Mouse (Mus musculus) neural tube, embryonic 14.5 days (tissue): Measurements from ENCODE around the gene Catsperz. TPM values are rescaled to one million over a fixed set of nuclear protein-coding genes. Genes with fewer than 3 reads are reported as not detected.

Experiments
- ATAC-seq: fragments of 200-750 bp; cut with Nextera tagmentation; 2 replicates; pipeline ENCODE4 v1.8.0; 2017; ENCODE audit warnings: low read depth, mild to moderate bottlenecking, moderate TSS enrichment, moderate library complexity
- H3K27ac ChIP-seq: fragments of 300-500 bp; sonication (generic); 2 replicates; pipeline ENCODE4 v1.5.1; 2014; ENCODE audit warnings: low read depth, mild to moderate bottlenecking, control low read depth, low read length, moderate library complexity, mixed read lengths
- H3K27me3 ChIP-seq: fragments of 300-500 bp; sonication (generic); 2 replicates; pipeline ENCODE4 v1.6.1; 2014; ENCODE audit warnings: low read length; ENCODE audit not compliant: control insufficient read depth, insufficient read depth
- H3K36me3 ChIP-seq: fragments of 300-500 bp; sonication (generic); 2 replicates; pipeline ENCODE4 v1.6.1; 2014; ENCODE audit warnings: low read length, mixed read lengths; ENCODE audit not compliant: control insufficient read depth, insufficient read depth
- H3K4me1 ChIP-seq: fragments of 300-500 bp; sonication (generic); 2 replicates; pipeline ENCODE4 v1.6.1; 2014; ENCODE audit warnings: low read length; ENCODE audit not compliant: control insufficient read depth, insufficient read depth
- H3K4me2 ChIP-seq: fragments of 300-500 bp; sonication (generic); 2 replicates; pipeline ENCODE4 v1.6.1; 2014; ENCODE audit warnings: mild to moderate bottlenecking, low read depth, low read length, control low read depth
- H3K4me3 ChIP-seq: fragments of 300-500 bp; sonication (generic); 2 replicates; pipeline ENCODE4 v1.5.1; 2014; ENCODE audit warnings: low read depth, low read length, control low read depth, mixed read lengths
- H3K9ac ChIP-seq: fragments of 300-500 bp; sonication (generic); replicated peaks from 2 replicates; pipeline ENCODE4 v1.6.1; 2014; ENCODE audit warnings: low read depth, mild to moderate bottlenecking, control low read depth, low read length, mixed read lengths
- H3K9me3 ChIP-seq: fragments of 300-500 bp; sonication (generic); 2 replicates; pipeline ENCODE4 v1.6.1; 2016; ENCODE audit warnings: low read length; ENCODE audit not compliant: control insufficient read depth
- WGBS: fragments of 180-500 bp; shearing (Covaris S2); extraction: QIAGEN DNeasy Blood & Tissue Kit; methylation state at CpG from one replicate; pipeline ENCODE4 v1.1.7; 2014; 5-methylcytosine and 5-hydroxymethylcytosine counted together
- polyA plus RNA-seq: library from polyadenylated mRNA; unstranded; fragments of >200 nt; fragmentation: Nextera tagmentation; extraction: Ambion mirVana; gene quantifications from 2 replicates; pipeline ENCODE4 v1.2.1, GENCODE M21; 2014

The Catsperz gene
- polyA plus RNA-seq, 1 experiment from 2014 or later, result 0.94 TPM

DNA sequence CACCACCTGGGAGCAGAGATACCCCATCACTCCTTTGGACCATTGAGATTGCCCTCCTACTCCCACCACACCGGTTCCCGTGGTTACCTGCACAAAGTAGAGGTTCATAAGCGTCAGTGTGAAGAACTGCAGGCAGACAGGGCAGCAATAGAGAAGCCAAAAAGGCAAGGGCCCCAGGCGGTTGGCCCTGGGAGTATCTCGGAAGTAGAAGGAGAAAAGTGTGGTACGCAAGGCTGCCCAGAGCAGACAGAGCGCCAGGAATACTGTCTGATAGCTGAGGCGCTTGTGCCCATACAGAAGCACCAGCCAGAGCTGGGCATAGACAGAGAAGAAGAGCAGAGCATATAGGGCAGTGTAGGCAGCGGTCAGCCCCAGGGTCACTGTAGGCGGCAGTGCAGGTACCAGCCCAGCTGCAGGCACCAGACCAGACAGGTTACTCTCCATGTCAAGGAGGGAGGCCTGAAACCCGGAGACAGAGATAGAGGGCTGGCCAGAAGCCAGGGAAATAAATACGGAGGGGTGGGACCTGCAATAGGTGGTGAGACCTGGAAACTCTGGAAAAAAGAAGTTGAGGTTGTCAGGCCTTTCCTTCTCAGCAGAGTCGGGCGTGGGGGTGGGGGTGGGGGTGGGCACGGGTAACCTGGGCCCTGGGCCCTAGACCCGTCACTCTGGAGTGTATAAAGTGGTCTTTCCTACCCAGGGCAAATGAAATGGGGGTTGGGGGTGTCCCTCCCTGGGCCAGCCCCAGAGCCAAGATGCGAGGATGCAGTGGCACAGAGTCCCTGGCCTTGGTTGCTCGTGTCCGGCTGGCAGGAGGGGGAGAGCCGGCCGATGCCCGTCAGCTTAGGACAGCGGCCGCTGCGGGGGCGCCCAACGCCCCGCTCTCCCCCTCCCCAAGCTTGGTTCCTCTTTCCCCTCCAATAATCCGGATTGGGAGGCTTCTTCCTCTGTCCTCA, 15.5 kb upstream of the Catsperz start:
- peaks cover 7% of the 10 kb centered on the region for H3K27me3 ChIP-seq
- ATAC-seq, result peak; percentile 4; the same call in 1 of the 2 replicates
- no peaks in the 10 kb centered on the region for H3K9me3 ChIP-seq
- peak overlapping the region; percentile 48; the same call in 1 of the 2 replicates for H3K27ac ChIP-seq
- peak overlapping the region; percentile 85 for H3K4me3 ChIP-seq
- peak overlapping the region; percentile 100 for H3K4me2 ChIP-seq
- H3K4me1 ChIP-seq, result peaks cover 22% of the 10 kb centered on the region
- 24% methylated on average over 28 of the region's 29 CpGs for WGBS
- no peaks in the 10 kb centered on the region for H3K36me3 ChIP-seq
- peak overlapping the region; percentile 82 for H3K9ac ChIP-seq

DNA sequence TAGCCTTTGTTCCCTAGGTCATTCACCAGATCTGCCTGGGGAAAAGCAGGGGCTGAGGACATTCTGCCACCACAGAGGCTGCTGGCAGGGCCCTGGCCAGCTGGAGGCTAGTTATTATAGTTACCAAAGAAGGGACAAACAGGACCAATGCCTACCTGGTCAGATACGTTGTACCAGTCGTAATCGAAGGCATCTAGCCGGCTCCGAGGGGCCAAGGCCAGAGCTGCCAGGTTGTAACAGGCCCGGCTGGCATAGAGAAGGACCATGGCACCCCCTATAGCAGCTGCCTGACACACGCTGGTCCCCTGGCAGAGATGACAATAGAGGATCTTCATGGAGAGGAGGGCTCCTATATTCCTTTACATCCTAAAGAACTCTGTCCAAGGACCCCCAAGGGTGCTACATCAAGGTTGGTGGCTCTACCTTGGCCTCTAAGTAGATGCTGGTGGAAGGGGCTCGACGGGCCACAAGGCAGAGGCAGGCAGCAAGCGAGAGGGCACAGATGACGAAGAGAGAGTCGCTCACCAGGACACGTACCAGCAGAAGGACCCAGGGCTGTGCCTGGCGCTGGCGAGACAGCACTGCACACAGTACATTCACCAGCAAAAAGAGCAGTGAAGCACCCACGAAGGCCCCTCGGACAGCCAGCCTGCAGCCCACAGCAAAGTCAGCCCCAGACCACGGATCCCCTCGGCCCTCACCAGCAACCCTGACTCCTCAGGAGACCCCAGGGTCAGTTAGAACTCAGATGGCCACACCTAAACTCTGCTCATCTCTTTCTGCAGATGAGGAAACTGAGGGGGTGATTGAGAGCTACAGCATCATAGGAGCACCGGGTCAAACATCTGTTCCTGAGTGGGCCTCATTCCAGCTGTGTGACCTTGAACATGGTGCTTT, 14.2 kb upstream of the Catsperz start:
- peak overlapping the region; percentile 100 for H3K4me2 ChIP-seq
- H3K9ac ChIP-seq, result peak overlapping the region; percentile 82
- H3K9me3 ChIP-seq, result no peaks in the 10 kb centered on the region
- no peaks in the 10 kb centered on the region for H3K36me3 ChIP-seq
- H3K4me1 ChIP-seq, result peaks cover 22% of the 10 kb centered on the region
- H3K4me3 ChIP-seq, result peak overlapping the region; percentile 85; the same call in 1 of the 2 replicates
- 88% methylated on average over 20 of the region's 20 CpGs for WGBS
- H3K27ac ChIP-seq, result no peak overlapping the region
- ATAC-seq, result no peak
- H3K27me3 ChIP-seq, result peaks cover 11% of the 10 kb centered on the region

DNA sequence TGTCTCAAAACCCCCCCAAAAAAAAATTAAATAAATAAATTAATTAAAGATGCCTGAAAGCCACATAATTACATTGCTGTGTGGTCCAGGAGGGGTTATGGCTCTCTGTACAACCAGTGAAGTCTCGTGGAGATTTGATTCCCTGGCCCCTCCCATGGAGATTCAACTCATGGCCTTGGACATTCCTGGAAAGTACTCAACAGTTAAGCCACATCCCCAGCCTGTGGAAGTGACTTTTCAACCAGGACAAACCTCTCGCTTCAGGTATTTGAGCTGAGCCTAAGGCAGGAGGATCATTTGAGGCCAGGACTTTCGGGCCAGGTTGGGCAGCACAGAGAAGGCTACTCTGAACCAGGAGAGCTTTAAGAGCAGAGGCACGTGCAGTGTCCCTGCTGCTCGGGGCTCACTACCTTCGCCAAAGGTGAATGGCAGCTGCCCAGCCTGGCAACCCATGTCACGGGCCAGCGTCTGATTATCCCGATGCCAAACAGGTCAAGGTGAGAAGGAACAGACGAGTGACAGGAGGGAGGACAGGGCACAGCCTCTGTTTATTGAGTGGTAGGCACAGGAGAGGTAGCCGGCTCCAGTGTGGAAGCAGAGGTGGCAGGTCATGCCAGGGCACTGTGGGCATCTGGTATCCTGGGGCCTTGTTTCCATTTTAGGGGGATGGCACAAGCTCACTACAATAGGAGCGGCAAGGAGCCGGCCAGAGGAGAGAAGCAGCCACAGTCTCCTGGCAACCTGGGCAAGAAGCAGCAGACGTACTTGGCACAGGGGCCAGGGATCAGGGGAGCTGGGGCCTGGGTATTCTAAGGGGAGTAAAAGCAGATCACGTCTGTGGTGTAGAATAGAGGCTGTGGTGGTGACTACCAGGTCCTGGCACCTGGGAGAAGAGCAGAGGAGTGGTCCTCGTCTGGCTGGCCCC, 12.6 kb upstream of the Catsperz start:
- H3K4me2 ChIP-seq, result no peak overlapping the region
- H3K9ac ChIP-seq, result no peak overlapping the region
- no peak overlapping the region for H3K4me3 ChIP-seq
- WGBS, result 80% methylated on average over 16 of the region's 16 CpGs
- no peak overlapping the region for H3K27ac ChIP-seq
- H3K9me3 ChIP-seq, result no peaks in the 10 kb centered on the region
- ATAC-seq, result no peak
- H3K36me3 ChIP-seq, result no peaks in the 10 kb centered on the region
- peaks cover 27% of the 10 kb centered on the region for H3K27me3 ChIP-seq
- peaks cover 31% of the 10 kb centered on the region for H3K4me1 ChIP-seq

DNA sequence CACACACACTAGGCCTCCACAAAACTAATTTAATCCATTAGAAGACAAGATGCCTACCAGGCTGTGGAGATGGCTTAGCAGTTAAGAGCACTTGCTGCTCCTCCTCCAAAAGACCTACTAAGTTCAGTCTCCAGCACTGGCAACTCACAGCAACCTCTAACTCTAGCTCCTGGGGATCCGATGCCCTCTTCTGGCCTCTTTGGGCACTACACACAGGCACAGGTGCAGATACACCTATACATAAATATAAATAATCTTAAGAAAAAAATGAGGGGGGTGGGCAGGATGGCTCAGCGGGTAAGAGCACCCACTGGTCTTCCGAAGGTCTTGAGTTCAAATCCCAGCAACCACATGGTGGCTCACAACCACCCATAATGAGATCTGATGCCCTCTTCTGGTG, 11.1 kb upstream of the Catsperz start:
- no peak for ATAC-seq
- Histone ChIP-seq H3K4me3 (no peak overlapping the region), H3K9ac (no peak overlapping the region), H3K4me2 (no peak overlapping the region), H3K27me3 (peaks cover 38% of the 10 kb centered on the region), H3K27ac (no peak overlapping the region), H3K9me3 (no peaks in the 10 kb centered on the region), H3K36me3 (no peaks in the 10 kb centered on the region), H3K4me1 (peaks cover 30% of the 10 kb centered on the region)
- 23% methylated on average over 3 of the region's 3 CpGs for WGBS

- Histone ChIP-seq H3K36me3 (no peaks in the 10 kb centered on the region), H3K9ac (peak within 1 kb of the TSS; percentile 55), H3K4me2 (peak within 1 kb of the TSS; percentile 60), H3K4me1 (peaks cover 14% of the 10 kb centered on the region), H3K27ac (no peak within 1 kb of the TSS), H3K27me3 (peaks cover 43% of the 10 kb centered on the region), H3K9me3 (no peaks in the 10 kb centered on the region), H3K4me3 (peak within 1 kb of the TSS; percentile 43)
- 10% methylated on average over 23 of the region's 23 CpGs for WGBS
- no peak; the same call in 1 of the 2 replicates for ATAC-seq
Measured at GRCm38 (mm10) chr19:6934195-6934977, 9.2 kb upstream of the Catsperz start, which contains the start of gene Kcnk4. TSS of gene Kcnk4 (minus strand) at chr19:6934515.

DNA sequence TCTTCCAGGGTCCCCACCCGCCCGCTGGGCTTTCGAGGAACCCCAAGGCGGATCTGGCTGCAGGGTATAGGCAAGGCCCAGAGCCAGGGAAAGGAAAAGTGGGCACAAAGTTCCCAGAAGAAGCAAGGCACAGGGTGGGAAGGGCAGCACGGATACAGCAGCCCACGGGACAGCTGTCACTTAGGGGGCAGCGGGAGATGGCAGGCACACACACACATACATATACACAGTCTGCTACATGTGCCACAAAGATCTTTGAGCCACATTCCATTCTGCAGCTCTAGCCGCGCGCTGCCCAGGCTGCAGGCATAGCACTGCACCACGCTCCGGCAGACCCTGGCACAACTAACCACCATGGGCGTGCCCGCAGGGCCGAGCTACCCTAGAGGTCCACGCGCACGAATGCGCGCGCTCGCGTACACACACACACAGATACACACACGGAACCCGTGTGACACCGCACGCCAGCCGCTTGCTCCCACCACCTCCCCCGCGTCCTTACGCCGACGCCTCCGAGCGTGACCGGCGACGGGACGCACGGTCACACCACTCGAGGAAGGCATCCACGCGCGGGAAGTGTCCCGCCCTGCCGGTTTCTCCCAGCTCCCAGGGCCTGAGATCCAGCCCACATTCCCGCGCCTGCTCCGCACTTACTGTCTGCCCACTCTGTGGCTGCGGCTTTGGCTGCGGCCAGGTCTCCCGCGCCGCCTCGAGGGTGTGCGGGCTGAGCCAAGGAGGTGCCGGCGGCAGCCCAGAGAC, 8.4 kb upstream of the Catsperz start:
- peak; percentile 62 for ATAC-seq
- Histone ChIP-seq H3K36me3 (no peaks in the 10 kb centered on the region), H3K4me1 (peaks cover 14% of the 10 kb centered on the region), H3K9me3 (no peaks in the 10 kb centered on the region), H3K9ac (peak overlapping the region; percentile 55), H3K27me3 (peaks cover 49% of the 10 kb centered on the region), H3K4me2 (peak overlapping the region; percentile 60), H3K4me3 (peak overlapping the region; percentile 43), H3K27ac (no peak overlapping the region)
- 2% methylated on average over 58 of the region's 58 CpGs for WGBS

GRCm38 (mm10) chr19:6933102-6933435, 7.9 kb upstream of the Catsperz start:
- Histone ChIP-seq H3K9me3 (no peaks in the 10 kb centered on the region), H3K4me1 (peaks cover 11% of the 10 kb centered on the region), H3K9ac (peak overlapping the region; percentile 55; the same call in 1 of the 2 replicates), H3K4me2 (no peak overlapping the region), H3K36me3 (no peaks in the 10 kb centered on the region), H3K27me3 (peaks cover 49% of the 10 kb centered on the region), H3K27ac (no peak overlapping the region), H3K4me3 (peak overlapping the region; percentile 43)
- 29% methylated on average over 4 of the region's 4 CpGs for WGBS
- ATAC-seq, result no peak
